Mouse (Mus musculus): Measurements from ENCODE around the gene Dmbx1. TPM values are rescaled to one million over a fixed set of nuclear protein-coding genes. Genes with fewer than 3 reads are reported as not detected.

The Dmbx1 gene
- polyA plus RNA-seq, 1 experiment = 9.5 TPM

DNA sequence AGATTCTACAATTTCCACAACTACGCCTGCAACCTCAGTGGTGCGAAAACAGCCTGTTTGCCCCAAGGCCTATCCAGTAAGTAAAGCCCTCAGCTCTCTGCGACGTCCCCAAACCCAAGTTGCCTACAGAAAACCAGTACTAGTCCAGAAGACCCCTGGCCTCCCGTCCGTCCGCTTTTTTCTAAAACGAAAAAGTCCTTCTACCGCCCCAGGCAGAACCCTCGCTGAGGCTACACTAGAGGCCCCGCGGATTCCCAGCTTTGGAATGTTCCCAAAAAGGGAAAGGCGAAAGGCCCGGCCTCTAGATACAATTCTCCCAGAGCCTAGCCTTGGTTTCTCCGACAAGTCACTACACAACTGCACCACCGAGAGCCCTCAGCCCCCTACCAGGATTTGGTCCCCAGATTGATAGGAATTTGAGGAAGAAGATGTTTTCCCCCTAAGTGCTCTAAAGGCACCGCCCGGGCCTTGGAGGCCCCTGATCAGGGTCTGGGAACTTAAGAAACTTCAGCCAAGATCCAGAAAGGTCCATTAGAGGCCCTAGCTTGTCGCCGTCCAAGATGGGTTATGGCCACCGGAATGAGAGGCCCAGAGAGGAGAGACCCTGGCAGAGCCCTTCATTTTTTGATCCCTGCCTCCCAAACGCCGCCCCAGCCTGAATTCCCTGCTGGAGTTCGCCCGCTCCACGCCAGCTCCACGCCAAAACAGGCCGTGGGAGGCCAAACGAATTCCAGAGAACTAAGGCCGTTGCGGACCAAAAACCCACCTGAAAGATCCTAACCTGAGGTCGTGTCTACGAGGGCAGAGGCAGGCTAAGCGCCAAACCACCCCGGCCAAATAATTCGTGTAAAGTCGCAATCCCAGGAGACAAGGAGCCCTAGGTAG lies 1.2 kb downstream of the Dmbx1 start:
- TF ChIP-seq POLR2A (IDR thresholded peaks at IDR 0.05; ENCODE audit: borderline replicate concordance, extremely low read depth, insufficient read depth, insufficient read length, poor library complexity, severe bottlenecking) = no peak
- no peak for TF ChIP-seq CTCF (IDR thresholded peaks at IDR 0.05; ENCODE audit: borderline replicate concordance, extremely low read depth, insufficient read depth, insufficient read length)
- peak; percentile 55 for DNase-seq (ENCODE audit: low read depth)

DNA sequence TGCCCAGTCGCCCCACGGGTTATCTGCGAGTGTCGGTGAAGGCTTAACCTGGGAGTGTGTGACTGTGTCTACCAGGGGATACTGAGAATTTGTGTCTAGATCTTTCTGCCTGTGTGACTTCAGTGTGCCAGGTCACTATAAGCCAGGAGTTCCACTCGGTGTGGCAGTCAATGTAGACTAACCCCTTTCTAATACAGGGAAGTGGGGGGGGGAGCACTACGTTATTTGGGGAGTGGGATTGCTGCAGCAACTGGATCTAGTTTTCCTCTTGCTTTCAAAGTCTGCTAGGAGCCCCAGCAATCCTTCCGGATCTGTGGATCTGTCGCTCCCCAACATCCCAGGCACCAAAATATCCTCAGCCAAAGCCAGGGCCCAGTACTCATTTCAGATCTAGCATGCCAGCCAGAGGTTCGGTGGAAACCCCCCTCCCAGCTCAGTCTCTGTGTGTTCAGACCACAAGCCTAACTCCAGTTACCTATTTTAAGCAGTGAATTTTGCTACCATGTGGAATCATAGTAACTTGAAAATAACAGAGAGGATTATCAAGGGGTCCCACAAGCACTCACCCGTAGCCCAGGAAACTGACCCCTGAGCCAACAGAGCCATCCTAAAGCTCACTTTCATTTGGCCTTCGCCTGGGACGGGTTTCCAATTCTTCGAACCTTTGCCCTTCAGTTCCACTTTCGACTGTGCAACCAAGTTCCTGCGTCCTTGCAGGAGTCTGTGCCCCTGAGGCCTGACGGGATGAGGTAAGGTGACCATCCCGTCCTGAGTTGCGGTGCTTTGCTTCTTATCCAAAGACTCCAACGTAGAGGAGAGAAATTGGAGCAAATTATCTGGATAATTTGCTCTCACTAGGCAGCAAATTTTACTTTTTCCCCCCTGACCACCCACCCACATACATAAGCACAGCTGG lies 2.4 kb downstream of the Dmbx1 start:
- TF ChIP-seq CTCF (IDR thresholded peaks at IDR 0.05; ENCODE audit: borderline replicate concordance, extremely low read depth, insufficient read depth, insufficient read length) (no peak), POLR2A (IDR thresholded peaks at IDR 0.05; ENCODE audit: borderline replicate concordance, extremely low read depth, insufficient read depth, insufficient read length, poor library complexity, severe bottlenecking) (no peak)
- DNase-seq (ENCODE audit: low read depth) = peak; percentile 5

DNA sequence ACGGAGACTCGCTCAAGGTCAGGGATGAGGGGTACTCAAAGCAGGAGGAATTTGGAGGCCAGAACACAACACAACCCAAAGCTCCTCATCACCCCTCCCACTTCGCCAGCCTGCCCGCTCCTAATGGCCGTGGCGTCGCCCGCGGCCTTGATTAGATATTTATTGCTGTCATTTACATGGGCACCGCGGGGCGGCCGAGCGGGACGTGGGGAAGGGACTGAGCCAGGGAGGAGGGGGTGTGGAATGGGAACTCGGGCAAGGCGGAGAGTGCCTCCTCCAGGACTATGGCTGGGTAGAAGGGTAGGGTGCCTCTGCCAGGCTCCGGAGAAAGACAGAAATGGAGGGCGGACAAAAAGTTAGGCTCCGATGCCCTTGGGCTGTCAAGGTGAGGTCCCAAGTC lies 3.1 kb downstream of the Dmbx1 start:
- TF ChIP-seq POLR2A (IDR thresholded peaks at IDR 0.05; ENCODE audit: borderline replicate concordance, extremely low read depth, insufficient read depth, insufficient read length, poor library complexity, severe bottlenecking) (no peak), CTCF (IDR thresholded peaks at IDR 0.05; ENCODE audit: borderline replicate concordance, extremely low read depth, insufficient read depth, insufficient read length) (no peak)
- no peak for DNase-seq (ENCODE audit: low read depth)

DNA sequence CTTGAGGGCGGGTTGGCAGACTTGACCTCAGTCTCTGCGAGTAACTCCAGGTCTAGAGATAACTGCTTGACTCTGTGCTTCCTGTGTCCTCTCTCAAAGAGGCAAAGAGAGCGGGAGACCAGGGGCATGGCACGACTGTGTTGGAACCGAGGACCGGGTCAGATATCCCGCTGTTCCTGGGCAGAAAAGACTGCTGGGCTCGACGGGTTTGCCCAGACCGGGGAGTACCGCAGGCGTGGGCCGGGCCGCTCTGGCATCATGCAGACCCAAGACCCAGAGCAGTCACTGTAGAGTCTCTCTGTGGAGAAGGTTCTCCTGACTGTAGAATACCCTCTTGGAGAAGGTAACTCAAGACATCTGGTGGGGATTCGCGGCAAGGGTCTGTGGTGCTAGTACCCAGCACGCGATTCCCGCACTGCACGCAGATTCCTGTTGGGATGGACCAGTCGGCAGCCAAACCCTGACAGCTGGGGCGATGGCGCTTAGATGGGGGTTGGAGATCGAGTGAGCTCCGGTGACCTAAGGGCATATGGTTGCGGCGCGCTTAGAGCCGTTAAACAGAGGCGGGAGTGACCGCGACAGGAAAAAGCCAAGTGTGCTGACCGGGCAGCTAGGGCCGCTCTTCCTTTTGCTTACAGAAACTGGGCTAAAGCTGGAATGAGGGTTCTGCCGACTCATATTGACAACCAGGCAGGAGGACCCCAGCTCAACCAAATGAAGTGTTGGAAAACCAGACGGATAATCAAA lies 3.7 kb downstream of the Dmbx1 start:
- no peak for DNase-seq (ENCODE audit: low read depth)
- no peak for TF ChIP-seq CTCF (IDR thresholded peaks at IDR 0.05; ENCODE audit: borderline replicate concordance, extremely low read depth, insufficient read depth, insufficient read length)
- no peak for TF ChIP-seq POLR2A (IDR thresholded peaks at IDR 0.05; ENCODE audit: borderline replicate concordance, extremely low read depth, insufficient read depth, insufficient read length, poor library complexity, severe bottlenecking)

DNA sequence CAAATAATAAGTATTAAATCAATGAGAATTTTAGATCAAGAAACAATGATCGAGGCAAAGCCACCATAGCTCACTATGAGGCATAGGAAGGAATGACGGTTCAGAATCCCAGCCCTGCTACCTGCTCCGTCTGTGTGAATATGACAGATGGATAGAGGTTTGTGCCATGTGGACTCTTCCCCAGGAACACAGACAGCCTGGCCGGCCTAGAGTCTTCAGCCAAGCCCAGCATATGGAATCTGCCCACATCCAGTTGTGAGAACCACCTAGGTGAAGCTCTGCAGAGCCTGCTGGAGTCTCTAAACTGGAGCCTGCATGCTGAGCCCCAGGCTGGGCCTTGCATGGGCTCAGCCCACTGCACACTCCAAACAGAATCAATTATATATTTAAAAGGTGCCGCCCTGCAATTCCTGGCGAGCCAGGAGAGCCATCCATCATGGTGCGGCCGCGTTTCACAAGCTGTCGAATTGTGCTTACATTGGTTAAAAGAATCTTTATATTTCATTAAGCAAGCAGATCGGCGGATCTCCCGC lies 8.1 kb downstream of the Dmbx1 start:
- TF ChIP-seq CTCF (IDR thresholded peaks at IDR 0.05; ENCODE audit: borderline replicate concordance, extremely low read depth, insufficient read depth, insufficient read length) = no peak
- no peak for TF ChIP-seq POLR2A (IDR thresholded peaks at IDR 0.05; ENCODE audit: borderline replicate concordance, extremely low read depth, insufficient read depth, insufficient read length, poor library complexity, severe bottlenecking)

DNA sequence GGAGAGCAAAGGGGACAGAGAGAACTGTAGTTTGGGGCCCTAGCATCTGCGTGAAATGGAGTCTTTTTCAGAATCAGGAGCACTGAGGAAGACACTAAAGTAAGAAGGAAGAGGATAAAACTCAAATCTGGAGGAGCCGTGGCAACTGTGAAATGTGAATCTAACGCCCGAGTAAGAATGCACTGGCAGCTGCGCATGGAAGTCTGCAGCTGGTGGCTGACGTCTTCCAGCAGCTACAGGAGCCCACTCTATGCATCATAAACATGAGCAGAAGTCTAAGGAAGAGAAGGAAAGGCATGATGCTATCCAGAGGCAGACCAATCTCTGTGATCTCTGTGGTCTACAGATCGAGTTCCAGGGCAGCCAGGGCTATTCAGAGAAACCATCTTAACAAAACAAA lies 12.1 kb downstream of the Dmbx1 start:
- DNase-seq (ENCODE audit: low read depth) = no peak
- no peak for TF ChIP-seq POLR2A (IDR thresholded peaks at IDR 0.05; ENCODE audit: borderline replicate concordance, extremely low read depth, insufficient read depth, insufficient read length, poor library complexity, severe bottlenecking)
- no peak for TF ChIP-seq CTCF (IDR thresholded peaks at IDR 0.05; ENCODE audit: borderline replicate concordance, extremely low read depth, insufficient read depth, insufficient read length)

More for the DNA sequence above, 8.1 kb downstream of the Dmbx1 start:
- no peak for DNase-seq (ENCODE audit: low read depth)

DNA sequence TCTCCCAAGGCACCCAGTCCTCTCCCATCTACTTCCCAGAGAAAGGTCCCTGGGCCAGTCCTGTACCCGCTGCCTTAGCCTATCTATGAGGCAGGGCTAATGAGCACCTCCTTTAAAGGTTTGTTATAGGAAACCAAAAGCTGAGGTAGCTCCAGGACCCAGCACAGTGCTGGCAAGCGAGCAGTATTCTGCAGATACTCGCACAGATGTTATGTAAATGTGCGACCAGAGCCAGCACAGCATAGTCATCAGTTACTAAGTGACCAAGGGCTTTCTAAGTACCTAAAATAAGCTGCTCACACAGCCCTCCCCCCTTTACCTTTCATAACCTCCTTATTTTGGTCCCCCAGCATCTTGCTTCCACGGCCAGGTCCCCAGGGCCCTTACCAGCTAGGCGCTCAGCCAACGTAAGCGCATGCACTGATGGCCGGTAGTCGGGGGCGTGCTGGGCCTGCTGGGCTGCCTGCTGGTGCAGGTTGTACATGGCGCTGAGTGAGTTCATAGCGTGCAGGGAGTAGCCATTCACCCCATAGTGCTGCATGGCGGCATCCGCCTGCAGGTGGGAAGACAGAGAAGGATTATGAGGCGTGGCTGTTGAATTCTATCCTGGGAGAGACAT lies 16.4 kb downstream of the Dmbx1 start:
- DNase-seq (ENCODE audit: low read depth) = no peak
- TF ChIP-seq POLR2A (IDR thresholded peaks at IDR 0.05; ENCODE audit: borderline replicate concordance, extremely low read depth, insufficient read depth, insufficient read length, poor library complexity, severe bottlenecking) = no peak
- TF ChIP-seq CTCF (IDR thresholded peaks at IDR 0.05; ENCODE audit: borderline replicate concordance, extremely low read depth, insufficient read depth, insufficient read length) = no peak

DNA sequence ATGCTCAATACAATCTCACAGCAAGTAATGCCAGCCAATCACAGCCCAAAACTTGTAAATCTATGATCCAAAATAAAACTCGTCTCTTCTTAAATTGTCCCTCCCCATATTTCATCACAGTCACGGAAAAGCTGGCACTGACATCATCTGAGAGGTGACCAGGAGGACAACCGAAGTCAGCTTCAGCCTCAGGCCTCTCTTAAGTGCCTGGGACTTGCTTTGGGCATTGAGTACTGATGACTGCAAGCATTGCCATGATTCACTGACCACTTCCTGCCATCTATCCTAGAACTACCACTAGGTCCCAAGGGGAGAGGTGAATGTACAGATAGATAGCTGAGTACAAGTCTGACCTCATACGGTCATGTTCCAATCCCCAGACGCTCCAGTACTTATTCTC lies 17.0 kb downstream of the Dmbx1 start:
- no peak for DNase-seq (ENCODE audit: low read depth)
- TF ChIP-seq CTCF (IDR thresholded peaks at IDR 0.05; ENCODE audit: borderline replicate concordance, extremely low read depth, insufficient read depth, insufficient read length) (no peak), POLR2A (IDR thresholded peaks at IDR 0.05; ENCODE audit: borderline replicate concordance, extremely low read depth, insufficient read depth, insufficient read length, poor library complexity, severe bottlenecking) (no peak)

DNA sequence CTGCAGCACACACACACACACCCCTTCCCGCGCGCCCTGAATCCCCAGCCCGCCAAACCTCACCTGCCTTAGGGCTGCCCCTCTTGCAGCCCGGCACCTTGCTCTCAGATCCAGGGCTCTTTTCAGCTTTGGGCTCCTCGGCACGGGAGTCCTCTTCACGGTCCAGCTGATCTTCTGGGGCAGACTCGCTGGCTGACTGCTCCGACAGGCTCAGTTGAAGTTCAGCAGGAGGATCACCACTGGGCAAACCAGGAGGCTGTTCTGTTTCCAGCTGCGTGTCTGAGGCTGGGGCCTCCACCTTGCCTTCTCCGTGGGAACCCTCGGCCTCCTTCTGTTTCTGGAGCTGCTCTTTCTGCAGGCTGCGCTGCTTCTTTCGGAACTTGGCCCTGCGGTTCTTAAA lies 19.8 kb downstream of the Dmbx1 start:
- TF ChIP-seq CTCF (IDR thresholded peaks at IDR 0.05; ENCODE audit: borderline replicate concordance, extremely low read depth, insufficient read depth, insufficient read length) = no peak
- TF ChIP-seq POLR2A (IDR thresholded peaks at IDR 0.05; ENCODE audit: borderline replicate concordance, extremely low read depth, insufficient read depth, insufficient read length, poor library complexity, severe bottlenecking) = no peak
- no peak for DNase-seq (ENCODE audit: low read depth)

DNA sequence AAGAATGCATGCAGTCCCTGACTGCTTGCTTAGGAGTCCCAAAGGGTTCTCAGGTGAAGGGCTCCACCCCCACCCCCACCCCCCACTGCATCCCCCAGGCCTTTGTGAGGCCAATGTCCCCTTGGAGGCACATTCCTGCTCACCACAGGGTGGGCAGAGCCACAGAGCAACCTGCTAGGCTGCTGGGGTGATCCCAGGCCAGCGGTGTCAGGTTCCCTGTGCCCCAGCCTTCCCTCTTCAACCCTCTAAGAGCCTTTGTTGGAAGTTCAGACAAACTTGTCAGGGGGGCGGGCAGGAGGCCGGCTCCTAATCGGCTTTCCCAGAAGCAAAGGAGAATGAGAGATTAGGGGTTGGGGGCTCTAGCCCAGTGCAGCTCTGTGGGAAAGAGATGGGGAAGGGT lies 28.1 kb downstream of the Dmbx1 start:
- no peak for TF ChIP-seq POLR2A (IDR thresholded peaks at IDR 0.05; ENCODE audit: borderline replicate concordance, extremely low read depth, insufficient read depth, insufficient read length, poor library complexity, severe bottlenecking)
- TF ChIP-seq CTCF (IDR thresholded peaks at IDR 0.05; ENCODE audit: borderline replicate concordance, extremely low read depth, insufficient read depth, insufficient read length) = no peak
- DNase-seq (ENCODE audit: low read depth) = no peak
